Mouse (Mus musculus): Measurements from ENCODE around the gene Plagl1.

The Plagl1 gene

GRCm38 (mm10) chr10:13135276-13135675 lies 75.0 kb downstream of the Plagl1 start:
- DNase-seq (ENCODE audit: low read depth, low spot score) = no peak
- Histone ChIP-seq H3K27me3 (ENCODE audit: control insufficient read depth, insufficient read depth, low read length, poor library complexity, severe bottlenecking) (no peaks in the 10 kb centered on the region), H3K36me3 (ENCODE audit: control insufficient read depth, insufficient read depth, low read length, poor library complexity, severe bottlenecking) (no peaks in the 10 kb centered on the region)

DNA sequence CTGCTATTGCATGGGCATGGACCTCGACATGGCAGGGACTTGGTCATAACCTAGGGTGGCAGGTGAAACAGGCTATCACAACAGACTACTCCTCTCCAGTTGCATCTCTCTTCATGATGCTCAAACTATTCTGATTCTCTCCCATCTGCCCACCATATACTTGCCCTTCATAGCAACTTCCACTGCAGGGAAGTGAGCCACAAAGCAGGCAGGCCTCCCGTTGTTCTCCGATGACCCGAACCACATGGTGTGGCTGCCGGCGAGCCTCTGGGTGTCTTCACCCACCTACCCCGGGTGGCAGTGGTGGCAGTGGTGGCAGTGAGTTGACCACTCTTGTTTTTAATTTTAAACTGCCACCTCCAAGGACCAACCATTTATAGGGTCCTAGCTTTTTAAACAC lies 75.4 kb downstream of the Plagl1 start:
- no peak for DNase-seq (ENCODE audit: low read depth, low spot score)

DNA sequence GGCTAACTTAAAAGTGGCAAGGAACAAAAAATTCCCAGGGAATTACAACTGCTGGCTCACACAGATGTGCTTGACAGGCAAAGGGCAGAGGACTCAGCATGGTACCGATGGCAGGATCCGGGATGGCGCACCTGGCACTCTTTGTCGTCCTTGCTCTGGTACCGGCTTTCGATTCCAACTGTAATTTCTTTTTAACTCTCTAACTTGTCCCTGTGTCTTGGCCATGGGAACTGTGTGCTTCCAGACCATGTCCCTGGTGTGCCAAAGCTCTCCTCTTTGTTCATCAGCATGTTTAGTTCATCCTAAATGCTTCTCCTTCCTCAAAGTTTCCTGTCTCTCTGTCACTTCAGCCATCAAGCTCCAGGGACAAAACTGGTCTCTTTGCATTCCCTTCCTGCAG lies 77.6 kb downstream of the Plagl1 start:
- Histone ChIP-seq H3K36me3 (ENCODE audit: control insufficient read depth, insufficient read depth, low read length, poor library complexity, severe bottlenecking) (no peaks in the 10 kb centered on the region), H3K27me3 (ENCODE audit: control insufficient read depth, insufficient read depth, low read length, poor library complexity, severe bottlenecking) (no peaks in the 10 kb centered on the region)
- DNase-seq (ENCODE audit: low read depth, low spot score) = no peak

More for the DNA sequence above, 75.4 kb downstream of the Plagl1 start:
- no peaks in the 10 kb centered on the region for H3K27me3 ChIP-seq (ENCODE audit: control insufficient read depth, insufficient read depth, low read length, poor library complexity, severe bottlenecking)
- no peaks in the 10 kb centered on the region for H3K36me3 ChIP-seq (ENCODE audit: control insufficient read depth, insufficient read depth, low read length, poor library complexity, severe bottlenecking)

GRCm38 (mm10) chr10:13140434-13140833 lies 80.1 kb downstream of the Plagl1 start:
- no peak for DNase-seq (ENCODE audit: low read depth, low spot score)
- Histone ChIP-seq H3K36me3 (ENCODE audit: control insufficient read depth, insufficient read depth, low read length, poor library complexity, severe bottlenecking) (no peaks in the 10 kb centered on the region), H3K27me3 (ENCODE audit: control insufficient read depth, insufficient read depth, low read length, poor library complexity, severe bottlenecking) (no peaks in the 10 kb centered on the region)

DNA sequence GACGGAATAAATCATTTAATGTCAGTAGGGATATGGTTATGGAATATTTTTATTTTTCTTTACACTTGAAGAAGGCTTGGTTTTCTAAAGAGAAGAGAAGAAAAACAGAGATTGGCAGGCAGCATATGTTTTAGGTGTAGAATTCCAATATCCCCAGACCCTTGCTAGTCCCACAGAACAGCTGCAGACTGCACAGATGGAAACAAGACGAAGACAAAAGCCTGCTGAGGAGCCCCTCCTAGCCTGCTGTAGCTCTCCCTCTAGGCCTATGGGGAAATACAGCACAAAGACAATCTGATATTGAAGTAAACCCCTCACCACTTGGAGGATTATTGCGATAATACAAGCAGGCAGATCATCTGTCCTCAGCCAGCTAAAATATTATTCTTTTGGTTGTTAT lies 90.1 kb downstream of the Plagl1 start:
- no peaks in the 10 kb centered on the region for H3K36me3 ChIP-seq (ENCODE audit: control insufficient read depth, insufficient read depth, low read length, poor library complexity, severe bottlenecking)
- DNase-seq (ENCODE audit: low read depth, low spot score) = no peak
- H3K27me3 ChIP-seq (ENCODE audit: control insufficient read depth, insufficient read depth, low read length, poor library complexity, severe bottlenecking) = no peaks in the 10 kb centered on the region

DNA sequence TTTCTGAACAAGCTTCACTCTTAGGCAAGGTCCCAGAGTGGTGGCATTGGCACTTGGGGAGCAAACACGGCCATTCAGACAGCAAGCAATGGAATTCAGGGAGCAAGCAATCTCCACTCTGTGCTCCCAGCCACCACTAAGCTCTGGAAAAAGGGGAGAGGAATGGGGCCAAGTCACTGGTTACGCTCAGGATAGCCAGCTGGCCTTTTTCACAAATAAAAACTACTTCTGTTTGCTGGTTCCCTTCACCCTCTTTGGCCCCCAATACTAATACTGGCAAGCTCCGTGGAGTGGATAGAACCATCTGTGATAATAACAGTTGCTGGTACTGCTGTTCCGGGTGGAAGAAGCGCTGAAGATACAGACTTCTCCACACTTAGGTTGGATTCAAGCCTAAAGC lies 91.0 kb downstream of the Plagl1 start:
- no peak for DNase-seq (ENCODE audit: low read depth, low spot score)
- H3K27me3 ChIP-seq (ENCODE audit: control insufficient read depth, insufficient read depth, low read length, poor library complexity, severe bottlenecking) = no peaks in the 10 kb centered on the region

GRCm38 (mm10) chr10:13152811-13153364 lies 92.6 kb downstream of the Plagl1 start:
- no peaks in the 10 kb centered on the region for H3K27me3 ChIP-seq (ENCODE audit: control insufficient read depth, insufficient read depth, low read length, poor library complexity, severe bottlenecking)
- DNase-seq (ENCODE audit: low read depth, low spot score) = no peak
- no peaks in the 10 kb centered on the region for H3K36me3 ChIP-seq (ENCODE audit: control insufficient read depth, insufficient read depth, low read length, poor library complexity, severe bottlenecking)

More for the DNA sequence above, 91.0 kb downstream of the Plagl1 start:
- H3K36me3 ChIP-seq (ENCODE audit: control insufficient read depth, insufficient read depth, low read length, poor library complexity, severe bottlenecking) = no peaks in the 10 kb centered on the region

DNA sequence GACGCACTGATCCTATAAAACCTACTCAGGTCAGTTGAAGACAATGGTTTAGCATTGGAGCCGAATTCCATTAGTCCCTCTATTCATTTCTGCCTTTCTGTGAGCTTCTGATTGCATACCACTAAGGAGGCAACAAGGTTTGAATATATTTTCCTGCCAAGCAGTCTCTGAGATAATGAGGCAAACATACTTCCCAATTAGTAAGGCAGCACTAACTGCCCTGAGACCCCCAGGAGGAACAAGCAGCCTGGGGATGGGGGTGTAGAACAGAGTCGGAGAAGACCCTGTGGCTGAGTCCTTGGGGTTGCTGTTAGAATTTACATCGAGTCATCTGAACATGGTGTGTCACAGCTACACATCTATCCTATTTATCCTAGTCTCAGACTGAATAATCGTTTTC lies 95.1 kb downstream of the Plagl1 start:
- no peak for DNase-seq (ENCODE audit: low read depth, low spot score)
- Histone ChIP-seq H3K36me3 (ENCODE audit: control insufficient read depth, insufficient read depth, low read length, poor library complexity, severe bottlenecking) (no peaks in the 10 kb centered on the region), H3K27me3 (ENCODE audit: control insufficient read depth, insufficient read depth, low read length, poor library complexity, severe bottlenecking) (no peaks in the 10 kb centered on the region)

- Histone ChIP-seq H3K27me3 (ENCODE audit: control insufficient read depth, insufficient read depth, low read length, poor library complexity, severe bottlenecking) (no peaks in the 10 kb centered on the region), H3K36me3 (ENCODE audit: control insufficient read depth, insufficient read depth, low read length, poor library complexity, severe bottlenecking) (no peaks in the 10 kb centered on the region)
- DNase-seq (ENCODE audit: low read depth, low spot score) = no peak
Measured at GRCm38 (mm10) chr10:13160913-13161312, 100.6 kb downstream of the Plagl1 start.

DNA sequence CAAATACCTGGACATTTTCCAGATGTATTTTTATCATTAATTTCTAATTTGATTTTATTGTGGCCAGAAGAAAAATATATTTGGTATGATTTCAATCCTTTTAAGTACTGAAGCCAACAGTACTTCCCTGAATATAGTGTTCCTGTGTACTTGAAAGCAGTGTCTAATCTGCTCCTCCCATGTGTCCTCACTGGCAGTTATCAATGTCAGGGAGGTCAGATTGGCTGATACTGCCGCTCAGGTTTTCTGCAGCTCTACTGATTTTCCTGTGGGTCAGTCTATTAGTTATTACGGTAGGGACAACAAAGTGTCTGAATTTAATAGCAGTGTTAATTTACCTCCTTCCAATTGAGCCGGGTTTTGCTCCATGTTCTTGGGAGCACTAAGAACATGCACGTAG lies 101.7 kb downstream of the Plagl1 start:
- H3K27me3 ChIP-seq (ENCODE audit: control insufficient read depth, insufficient read depth, low read length, poor library complexity, severe bottlenecking) = no peaks in the 10 kb centered on the region
- H3K36me3 ChIP-seq (ENCODE audit: control insufficient read depth, insufficient read depth, low read length, poor library complexity, severe bottlenecking) = no peaks in the 10 kb centered on the region
- no peak for DNase-seq (ENCODE audit: low read depth, low spot score)

GRCm38 (mm10) chr10:13168461-13168860 lies 108.2 kb downstream of the Plagl1 start:
- DNase-seq (ENCODE audit: low read depth, low spot score) = no peak
- Histone ChIP-seq H3K36me3 (ENCODE audit: control insufficient read depth, insufficient read depth, low read length, poor library complexity, severe bottlenecking) (no peaks in the 10 kb centered on the region), H3K27me3 (ENCODE audit: control insufficient read depth, insufficient read depth, low read length, poor library complexity, severe bottlenecking) (no peaks in the 10 kb centered on the region)

DNA sequence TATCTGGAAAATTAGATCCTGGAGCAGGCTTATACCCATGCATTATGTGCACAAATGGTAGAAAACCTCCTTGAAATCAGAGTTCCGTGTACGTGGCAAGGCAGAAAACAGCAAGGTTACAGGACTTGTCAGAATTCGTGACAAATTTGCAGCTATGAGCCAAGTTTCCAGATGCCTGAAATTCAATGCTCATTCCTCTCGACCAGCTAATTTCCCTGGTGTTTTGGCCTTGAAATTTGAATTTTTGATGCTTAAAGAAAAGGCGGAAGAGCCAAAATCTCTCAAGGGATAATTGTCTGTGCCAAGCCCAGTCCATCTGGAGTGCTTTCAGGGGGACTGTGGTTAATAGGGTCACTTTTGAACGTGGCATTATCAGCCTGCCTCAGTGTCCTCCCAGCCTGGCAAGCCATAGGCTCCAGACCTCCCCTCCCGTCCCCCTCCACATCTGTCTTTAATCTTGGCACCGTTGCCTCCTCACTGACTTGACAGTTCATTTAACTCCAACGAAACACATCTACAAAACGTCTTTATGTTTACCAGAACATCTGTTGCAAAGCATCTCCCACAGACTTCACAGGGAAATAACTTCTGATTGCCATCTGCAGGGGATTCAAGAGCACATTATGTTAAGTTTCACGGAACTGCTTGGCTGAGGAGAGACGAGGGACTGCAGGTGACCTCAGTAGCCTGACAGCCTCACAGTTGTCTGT lies 110.6 kb downstream of the Plagl1 start:
- DNase-seq (ENCODE audit: low read depth, low spot score) = no peak
- no peaks in the 10 kb centered on the region for H3K27me3 ChIP-seq (ENCODE audit: control insufficient read depth, insufficient read depth, low read length, poor library complexity, severe bottlenecking)
- H3K36me3 ChIP-seq (ENCODE audit: control insufficient read depth, insufficient read depth, low read length, poor library complexity, severe bottlenecking) = no peaks in the 10 kb centered on the region; the same call in 1 of the 2 replicates

- no peak for DNase-seq (ENCODE audit: low read depth, low spot score)
- Histone ChIP-seq H3K36me3 (ENCODE audit: control insufficient read depth, insufficient read depth, low read length, poor library complexity, severe bottlenecking) (no peaks in the 10 kb centered on the region; the same call in 1 of the 2 replicates), H3K27me3 (ENCODE audit: control insufficient read depth, insufficient read depth, low read length, poor library complexity, severe bottlenecking) (no peaks in the 10 kb centered on the region)
Measured at GRCm38 (mm10) chr10:13171461-13171860, 111.2 kb downstream of the Plagl1 start.

DNA sequence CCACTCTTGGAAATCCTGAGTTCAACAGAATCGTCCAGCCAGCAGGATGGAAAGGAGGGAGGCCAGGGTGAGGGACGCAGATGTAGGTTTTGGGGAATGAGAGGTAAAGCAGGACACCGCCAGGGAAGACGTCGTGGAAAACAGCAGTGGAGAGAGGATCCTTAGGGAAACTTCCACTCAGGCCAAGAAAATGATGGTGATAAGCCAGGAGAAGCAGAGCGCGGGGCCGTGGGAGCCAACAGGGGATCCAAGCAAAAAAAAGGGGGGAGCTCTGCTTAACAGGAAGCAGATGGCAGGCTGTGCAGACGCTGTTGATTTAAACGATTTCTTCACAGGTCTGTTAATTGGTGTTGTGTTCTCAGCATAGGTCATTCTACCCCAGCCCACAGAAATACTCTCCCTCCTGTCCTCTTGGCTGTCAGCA lies 112.5 kb downstream of the Plagl1 start:
- no peak for DNase-seq (ENCODE audit: low read depth, low spot score)
- Histone ChIP-seq H3K27me3 (ENCODE audit: control insufficient read depth, insufficient read depth, low read length, poor library complexity, severe bottlenecking) (no peaks in the 10 kb centered on the region), H3K36me3 (ENCODE audit: control insufficient read depth, insufficient read depth, low read length, poor library complexity, severe bottlenecking) (peaks cover 1% of the 10 kb centered on the region)

DNA sequence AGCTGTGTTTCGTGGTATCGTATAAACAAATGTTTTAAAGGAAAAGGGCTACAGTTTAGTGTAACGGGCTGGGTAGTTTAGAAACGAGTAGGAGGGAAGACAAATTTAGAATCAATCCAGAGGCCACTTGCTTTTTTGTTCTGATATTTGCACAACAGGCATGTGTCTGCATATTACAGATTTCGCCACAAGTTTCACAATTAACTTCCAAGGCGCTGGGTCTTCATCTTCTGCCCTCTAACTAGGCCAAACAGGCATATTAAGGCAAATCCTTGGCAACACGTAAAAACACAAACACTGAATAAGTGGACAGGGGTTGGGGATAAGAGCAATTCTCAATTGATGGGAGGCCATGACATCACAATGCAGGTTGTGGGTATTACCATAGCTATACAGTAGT lies 115.6 kb downstream of the Plagl1 start:
- DNase-seq (ENCODE audit: low read depth, low spot score) = no peak
- Histone ChIP-seq H3K27me3 (ENCODE audit: control insufficient read depth, insufficient read depth, low read length, poor library complexity, severe bottlenecking) (no peaks in the 10 kb centered on the region), H3K36me3 (ENCODE audit: control insufficient read depth, insufficient read depth, low read length, poor library complexity, severe bottlenecking) (peaks cover 8% of the 10 kb centered on the region)

Measured in splenic B cell, adult 2 months (primary cell).